Mouse (Mus musculus) lung, embryonic 14.5 days (tissue): ENCODE data around the gene Ano6. TPM values are rescaled to one million over a fixed set of nuclear protein-coding genes. Genes with fewer than 3 reads are reported as not detected.
"Not testable (repeated sequence)": the region's sequence is repeated elsewhere in the genome, so short reads cannot be mapped to it uniquely, and the experiment has no call there.

Experiments used
- ATAC-seq: fragments of 200-750 bp; cut with Nextera tagmentation; 2 replicates; pipeline ENCODE4 v1.8.0; 2017; ENCODE audit warnings: mild to moderate bottlenecking, moderate TSS enrichment, moderate library complexity; ENCODE audit not compliant: insufficient read depth
- DNase-seq: peaks from one replicate; pipeline ENCODE4 v3.0.0-alpha.2; 2015
- H3K27ac ChIP-seq: fragments of 300-500 bp; sonication (generic); 2 replicates; pipeline ENCODE4 v1.5.1; 2014; ENCODE audit warnings: low read depth, mild to moderate bottlenecking, moderate library complexity
- H3K27me3 ChIP-seq: fragments of 300-500 bp; sonication (generic); 2 replicates; pipeline ENCODE4 v1.6.1; 2014; ENCODE audit warnings: low read length, control low read depth; ENCODE audit not compliant: insufficient read depth
- H3K36me3 ChIP-seq: fragments of 300-500 bp; sonication (generic); 2 replicates; pipeline ENCODE4 v1.6.1; 2014; ENCODE audit warnings: control low read depth; ENCODE audit not compliant: insufficient read depth
- H3K4me1 ChIP-seq: fragments of 300-500 bp; sonication (generic); 2 replicates; pipeline ENCODE4 v1.6.1; 2014; ENCODE audit warnings: antibody characterized with exemption, control low read depth; ENCODE audit not compliant: insufficient read depth
- H3K4me2 ChIP-seq: fragments of 300-500 bp; sonication (generic); 2 replicates; pipeline ENCODE4 v1.6.1; 2014; ENCODE audit warnings: mild to moderate bottlenecking
- H3K4me3 ChIP-seq: fragments of 300-500 bp; sonication (generic); 2 replicates; pipeline ENCODE4 v1.5.1; 2014; ENCODE audit warnings: low read depth, low read length
- H3K9ac ChIP-seq: fragments of 300-500 bp; sonication (generic); 2 replicates; pipeline ENCODE4 v1.6.1; 2014
- H3K9me3 ChIP-seq: fragments of 300-500 bp; sonication (generic); 2 replicates; pipeline ENCODE4 v1.6.1; 2016; ENCODE audit warnings: low read depth, low read length, control low read depth
- CTCF ChIP-seq: IDR thresholded peaks from 2 replicates; pipeline ENCODE4 v1.5.1; 2016; ENCODE audit warnings: antibody characterized with exemption, low read depth
- WGBS: fragments of 180-500 bp; shearing (Covaris S2); extraction: QIAGEN DNeasy Blood & Tissue Kit; methylation state at CpG from one replicate; pipeline ENCODE4 v1.1.7; 2014; 5-methylcytosine and 5-hydroxymethylcytosine counted together
- polyA plus RNA-seq: library from polyadenylated mRNA; unstranded; fragments of >200 nt; fragmentation: Nextera tagmentation; extraction: Ambion mirVana; gene quantifications from 2 replicates; pipeline ENCODE4 v1.2.1, GENCODE M21; 2014

Gene Ano6
- polyA plus RNA-seq, 1 experiment from 2014 or later = 54.7 TPM

DNA sequence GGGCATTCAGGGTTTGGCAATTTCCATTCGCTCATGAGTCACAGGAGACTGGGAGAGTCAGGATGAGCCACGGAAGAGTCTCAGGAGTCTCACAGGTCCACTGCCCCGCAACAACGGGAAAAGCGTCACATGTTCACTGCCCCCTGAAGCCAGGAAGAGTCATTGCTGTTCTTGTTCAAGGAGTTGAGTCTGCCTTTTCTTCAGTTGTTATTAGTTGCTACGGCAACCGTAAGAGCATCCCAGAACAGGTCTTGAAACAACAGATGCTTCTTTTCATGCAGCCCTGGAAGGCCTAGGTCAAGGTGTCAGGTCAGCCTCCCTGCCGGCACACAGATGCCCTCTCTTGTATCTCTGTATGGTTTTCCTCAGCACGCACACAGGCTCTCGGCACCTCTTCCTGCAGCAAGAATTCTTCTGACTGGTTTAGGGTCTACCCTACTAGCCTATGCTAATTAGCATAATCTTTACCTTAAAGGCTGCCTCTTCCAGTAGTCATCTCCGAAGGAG is 36.9 kb downstream of the Ano6 start:
- Histone ChIP-seq H3K27me3 (no peaks in the 10 kb centered on the region), H3K36me3 (no peaks in the 10 kb centered on the region), H3K9me3 (no peaks in the 10 kb centered on the region), H3K9ac (no peak overlapping the region), H3K4me2 (peak overlapping the region; percentile 35; the same call in 1 of the 2 replicates), H3K27ac (peak overlapping the region; percentile 69; the same call in 1 of the 2 replicates), H3K4me3 (no peak overlapping the region), H3K4me1 (peaks cover 28% of the 10 kb centered on the region)
- ATAC-seq (peak; percentile 16; the same call in 1 of the 2 replicates), DNase-seq (peak; percentile 27)
- 33% methylated on average over 11 of the region's 11 CpGs for WGBS
- no peak; the same call in 1 of the 2 replicates for TF ChIP-seq CTCF

DNA sequence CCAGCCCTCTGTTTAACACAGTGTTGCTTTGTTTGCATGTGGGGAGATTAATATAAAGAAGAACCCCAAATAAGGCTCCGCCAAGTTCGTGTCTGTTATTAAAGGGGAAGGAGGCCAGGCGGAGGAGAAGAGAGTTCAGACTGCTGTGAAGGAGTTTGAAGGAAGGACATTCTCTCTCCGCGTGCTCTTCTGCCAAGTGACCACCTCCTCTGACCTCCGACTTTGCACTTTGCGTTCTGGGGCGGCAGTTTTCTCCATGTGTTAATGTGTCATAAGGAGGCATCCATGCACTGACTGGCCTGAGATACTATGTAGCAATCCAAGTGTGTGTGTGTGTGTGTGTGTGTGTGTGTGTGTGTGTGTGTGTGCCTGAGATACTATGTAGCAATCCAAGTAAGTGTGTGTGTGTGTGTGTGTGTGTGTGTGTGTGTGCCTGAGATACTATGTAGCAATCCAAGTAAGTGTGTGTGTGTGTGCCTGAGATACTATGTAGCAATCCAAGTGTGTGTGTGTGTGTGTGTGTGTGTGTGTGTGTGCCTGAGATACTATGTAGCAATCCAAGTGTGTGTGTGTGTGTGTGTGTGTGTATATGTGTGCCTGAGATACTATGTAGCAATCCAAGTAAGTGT is 37.5 kb downstream of the Ano6 start:
- not testable (repeated sequence) for H3K9me3 ChIP-seq
- ATAC-seq = peak; percentile 24; the same call in 1 of the 2 replicates

DNA sequence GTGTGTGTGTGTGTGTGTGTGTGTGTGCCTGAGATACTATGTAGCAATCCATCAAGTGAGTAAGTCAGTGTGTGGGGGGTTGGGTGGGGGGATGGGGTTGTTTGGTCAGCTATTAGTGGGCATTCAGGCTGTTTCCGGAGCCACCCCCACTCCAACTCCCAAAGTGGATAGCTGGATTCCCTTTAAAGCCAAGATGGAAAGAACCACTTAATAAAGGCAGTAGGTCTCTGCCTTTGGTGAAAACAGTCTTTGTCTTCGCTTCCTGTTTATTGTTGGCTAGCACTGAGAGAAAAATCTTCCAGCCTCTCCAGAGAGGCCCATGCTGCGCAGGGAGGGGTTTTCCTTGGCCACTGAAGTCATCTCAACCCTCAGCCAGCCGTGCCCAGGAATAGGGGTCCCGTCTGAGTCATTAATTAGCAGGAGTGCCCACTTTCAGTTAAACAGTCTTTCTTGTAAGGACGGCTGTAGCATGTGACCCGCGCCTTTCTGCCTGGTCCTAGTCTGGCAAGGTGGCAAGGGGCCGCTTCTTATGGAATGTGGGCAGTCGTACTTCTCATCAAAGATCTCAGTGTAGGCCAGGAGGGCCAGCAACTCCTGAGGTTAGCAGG is 38.1 kb downstream of the Ano6 start:
- Histone ChIP-seq H3K9me3 (no peaks in the 10 kb centered on the region), H3K27me3 (no peaks in the 10 kb centered on the region), H3K27ac (peak overlapping the region; percentile 76), H3K36me3 (no peaks in the 10 kb centered on the region), H3K4me1 (peaks cover 28% of the 10 kb centered on the region), H3K4me2 (peak overlapping the region; percentile 29; the same call in 1 of the 2 replicates), H3K4me3 (no peak overlapping the region), H3K9ac (no peak overlapping the region)
- TF ChIP-seq CTCF = no peak
- 27% methylated on average over 10 of the region's 10 CpGs for WGBS
- DNase-seq (peak; percentile 78), ATAC-seq (peak; percentile 60)

More for the DNA sequence above, 37.5 kb downstream of the Ano6 start:
- H3K36me3 ChIP-seq, H3K9ac ChIP-seq, H3K27me3 ChIP-seq, H3K4me3 ChIP-seq: not testable (repeated sequence)
- H3K4me2 ChIP-seq = peak overlapping the region; percentile 35; the same call in 1 of the 2 replicates
- H3K4me1 ChIP-seq = peaks cover 28% of the 10 kb centered on the region
- peak; percentile 59 for DNase-seq
- peak overlapping the region; percentile 76; the same call in 1 of the 2 replicates for H3K27ac ChIP-seq
- 12% methylated on average over 8 of the region's 8 CpGs for WGBS

- WGBS = 49% methylated on average over 14 of the region's 14 CpGs
- Histone ChIP-seq H3K9me3 (no peaks in the 10 kb centered on the region), H3K9ac (no peak overlapping the region), H3K4me1 (peaks cover 28% of the 10 kb centered on the region), H3K36me3 (no peaks in the 10 kb centered on the region), H3K27me3 (no peaks in the 10 kb centered on the region), H3K4me2 (peak overlapping the region; percentile 29), H3K4me3 (no peak overlapping the region), H3K27ac (peak overlapping the region; percentile 76)
- TF ChIP-seq CTCF = no peak
- no peak for DNase-seq
- no peak for ATAC-seq
These were observed 39.0 kb downstream of the Ano6 start for GRCm38 (mm10) chr15:95829553-95830205.

DNA sequence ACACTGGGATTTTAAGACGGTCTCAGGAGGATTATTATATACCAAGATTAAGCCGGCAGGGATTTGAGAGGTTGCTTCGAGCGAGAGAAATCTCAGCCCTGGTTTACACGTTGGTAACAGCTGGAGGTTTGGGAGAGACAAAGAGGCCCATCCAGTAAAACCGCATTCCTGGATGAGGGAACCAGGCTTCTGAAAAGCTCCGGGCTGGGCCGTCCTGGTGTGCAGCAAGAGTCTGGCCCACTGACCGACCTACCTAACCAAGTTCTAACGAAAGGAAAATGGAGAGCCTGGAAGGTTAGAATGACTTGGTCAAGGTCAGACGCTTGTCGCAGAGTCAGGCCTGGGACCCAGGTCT is 39.5 kb downstream of the Ano6 start:
- ATAC-seq (no peak), DNase-seq (peak; percentile 62)
- H3K4me2 ChIP-seq = peak overlapping the region; percentile 23
- WGBS = 51% methylated on average over 12 of the region's 12 CpGs
- peaks cover 28% of the 10 kb centered on the region for H3K4me1 ChIP-seq
- no peaks in the 10 kb centered on the region for H3K9me3 ChIP-seq
- no peaks in the 10 kb centered on the region for H3K36me3 ChIP-seq
- H3K9ac ChIP-seq = no peak overlapping the region
- no peak for TF ChIP-seq CTCF
- H3K27ac ChIP-seq = peak overlapping the region; percentile 19; the same call in 1 of the 2 replicates
- no peak overlapping the region for H3K4me3 ChIP-seq
- H3K27me3 ChIP-seq = no peaks in the 10 kb centered on the region

- Histone ChIP-seq H3K9me3 (no peaks in the 10 kb centered on the region), H3K27me3 (no peaks in the 10 kb centered on the region), H3K27ac (no peak overlapping the region), H3K4me3 (no peak overlapping the region), H3K36me3 (no peaks in the 10 kb centered on the region), H3K9ac (no peak overlapping the region), H3K4me2 (no peak overlapping the region), H3K4me1 (peaks cover 33% of the 10 kb centered on the region)
- WGBS = 80% methylated on average over 9 of the region's 9 CpGs
- no peak for DNase-seq
- TF ChIP-seq CTCF = no peak
- no peak for ATAC-seq
These were observed 42.6 kb downstream of the Ano6 start for GRCm38 (mm10) chr15:95833292-95833691.

DNA sequence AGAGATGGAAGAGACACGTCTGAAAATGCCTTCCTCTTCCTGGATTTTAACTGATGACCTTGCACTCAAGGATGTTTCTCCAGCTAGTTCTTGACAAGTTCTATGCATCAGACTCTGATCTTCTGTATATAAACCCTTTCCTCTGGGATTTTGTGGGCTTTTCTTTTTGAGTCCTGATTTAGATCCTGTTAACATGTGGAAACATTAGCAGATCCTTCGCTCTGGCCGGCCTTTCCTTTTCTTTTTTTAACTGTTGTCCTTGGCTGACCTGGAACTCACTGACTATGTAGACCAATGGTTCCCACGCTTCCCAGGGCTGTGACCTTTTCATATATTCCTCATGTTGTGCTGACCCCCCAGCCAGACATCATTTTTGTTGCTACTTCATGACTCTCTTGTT is 45.4 kb downstream of the Ano6 start:
- no peaks in the 10 kb centered on the region for H3K36me3 ChIP-seq
- peak overlapping the region; percentile 65; the same call in 1 of the 2 replicates for H3K27ac ChIP-seq
- ATAC-seq (no peak), DNase-seq (peak; percentile 40)
- H3K9ac ChIP-seq = no peak overlapping the region
- H3K27me3 ChIP-seq = no peaks in the 10 kb centered on the region
- no peak for TF ChIP-seq CTCF
- no peak overlapping the region for H3K4me3 ChIP-seq
- H3K9me3 ChIP-seq = no peaks in the 10 kb centered on the region
- peaks cover 23% of the 10 kb centered on the region for H3K4me1 ChIP-seq
- 58% methylated on average over 4 of the region's 4 CpGs for WGBS
- H3K4me2 ChIP-seq = no peak overlapping the region
